Mouse (Mus musculus) intestine, postnatal 0 days (tissue): ENCODE data around the gene Prkar2a. TPM values are rescaled to one million over a fixed set of nuclear protein-coding genes. Genes with fewer than 3 reads are reported as not detected.

ENCODE experiments used
- ATAC-seq: fragments of 200-750 bp; cut with Nextera tagmentation; 2 replicates; pipeline ENCODE4 v1.8.0; 2017; ENCODE audit warnings: mild to moderate bottlenecking, moderate TSS enrichment, moderate library complexity
- H3K27ac ChIP-seq: fragments of 300-500 bp; sonication (generic); 2 replicates; pipeline ENCODE4 v1.5.1; 2014; ENCODE audit warnings: mild to moderate bottlenecking, low read depth, low read length, moderate library complexity
- H3K27me3 ChIP-seq: fragments of 300-500 bp; sonication (generic); replicated peaks from 2 replicates; pipeline ENCODE4 v1.6.1; 2014; ENCODE audit warnings: low read length, mixed read lengths; ENCODE audit not compliant: control insufficient read depth, insufficient read depth
- H3K36me3 ChIP-seq: fragments of 300-500 bp; sonication (generic); 2 replicates; pipeline ENCODE4 v1.6.1; 2014; ENCODE audit warnings: mild to moderate bottlenecking, moderate library complexity; ENCODE audit not compliant: control insufficient read depth, insufficient read depth
- H3K4me1 ChIP-seq: fragments of 300-500 bp; sonication (generic); replicated peaks from 2 replicates; pipeline ENCODE4 v1.6.1; 2014; ENCODE audit warnings: antibody characterized with exemption, low read length, mixed read lengths; ENCODE audit not compliant: control insufficient read depth, insufficient read depth
- H3K4me2 ChIP-seq: fragments of 300-500 bp; sonication (generic); replicated peaks from 2 replicates; pipeline ENCODE4 v1.6.1; 2014; ENCODE audit warnings: low read depth, mild to moderate bottlenecking, moderate library complexity
- H3K4me3 ChIP-seq: fragments of 300-500 bp; sonication (generic); 2 replicates; pipeline ENCODE4 v1.5.1; 2014; ENCODE audit warnings: low read depth, low read length
- H3K9ac ChIP-seq: fragments of 300-500 bp; sonication (generic); 2 replicates; pipeline ENCODE4 v1.6.1; 2014; ENCODE audit warnings: mild to moderate bottlenecking, low read depth, low read length
- H3K9me3 ChIP-seq: fragments of 300-500 bp; sonication (generic); 2 replicates; pipeline ENCODE4 v1.6.1; 2016; ENCODE audit warnings: mixed run types; ENCODE audit not compliant: control insufficient read depth
- CTCF ChIP-seq: sonication (generic); IDR thresholded peaks from 2 replicates; pipeline ENCODE4 v1.5.1; 2016; ENCODE audit warnings: low read depth, mild to moderate bottlenecking, control low read depth, antibody characterized with exemption, moderate library complexity
- WGBS: fragments of 180-500 bp; shearing (Covaris S2); extraction: QIAGEN DNeasy Blood & Tissue Kit; methylation state at CpG from one replicate; pipeline ENCODE4 v1.1.7; 2014; 5-methylcytosine and 5-hydroxymethylcytosine counted together
- microRNA-seq: library from miRNA; unstranded; fragments of <30 nt; microRNA quantifications from one replicate; pipeline ENCODE4, GENCODE M21; 2016
- polyA plus RNA-seq: library from polyadenylated mRNA; unstranded; fragments of >200 nt; fragmentation: Nextera tagmentation; extraction: Ambion mirVana; gene quantifications from 2 replicates; pipeline ENCODE4 v1.2.1, GENCODE M21; 2015

The Prkar2a gene
- polyA plus RNA-seq, 1 experiment from 2014 or later: 28.3 TPM

DNA sequence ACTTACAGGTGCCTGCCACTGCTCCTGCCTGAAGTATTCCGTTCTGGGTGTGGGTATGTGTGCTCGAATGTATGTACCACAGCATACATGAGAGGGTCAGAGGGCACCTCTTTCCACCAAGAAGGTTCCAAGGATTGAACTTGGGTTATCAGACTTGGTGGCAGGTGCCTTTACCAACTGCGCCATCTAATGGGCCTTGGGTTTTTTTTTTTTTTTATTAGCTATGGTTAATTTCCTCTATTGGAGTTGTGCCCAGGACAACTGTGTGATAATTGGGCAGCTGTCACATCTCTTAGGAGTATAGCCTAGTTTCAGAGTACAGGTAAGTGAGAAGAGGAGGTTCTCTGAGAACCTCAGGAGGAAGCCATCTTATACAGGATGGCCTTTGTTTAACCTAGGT lies 110.5 kb downstream of the Prkar2a start:
- H3K4me3 ChIP-seq: no peak overlapping the region
- peak; percentile 50 for TF ChIP-seq CTCF
- H3K27ac ChIP-seq: peak overlapping the region; percentile 23
- 0 out of 2 replicates have a peak, but pooled peaks cover 13% of the 10 kb centered on the region for H3K4me1 ChIP-seq
- no peak overlapping the region for H3K4me2 ChIP-seq
- no peak overlapping the region for H3K9ac ChIP-seq
- ATAC-seq: no peak
- H3K36me3 ChIP-seq: peaks cover 49% of the 10 kb centered on the region
- no peaks in the 10 kb centered on the region for H3K27me3 ChIP-seq
- no peaks in the 10 kb centered on the region for H3K9me3 ChIP-seq
- WGBS: 55% methylated on average over 3 of the region's 3 CpGs

Small RNAs within 50 kb of the gene (microRNA-seq; reads per million reads assigned to microRNA genes)
- not detected for gene Gm26298

Other genes starting within 250 kb of the Prkar2a start
- 29.4 and 30.2 TPM in 2 replicates for gene Ccdc71, start 228.8 kb upstream of the Prkar2a start, polyA plus RNA-seq
- gene Klhdc8b, start 227.7 kb upstream of the Prkar2a start, polyA plus RNA-seq: 24.2 and 24.8 TPM in 2 replicates
- 8.9 and 10.1 TPM in 2 replicates for gene Lamb2, start 209.6 kb upstream of the Prkar2a start, polyA plus RNA-seq
- 17.2 and 17.6 TPM in 2 replicates for gene Usp19, start 198.7 kb upstream of the Prkar2a start, polyA plus RNA-seq
- 66.4 and 74.7 TPM in 2 replicates for gene Qars, start 181.6 kb upstream of the Prkar2a start, polyA plus RNA-seq
- gene Qrich1, start 172.5 kb upstream of the Prkar2a start, polyA plus RNA-seq: 46.8 and 48.7 TPM in 2 replicates
- 50.6 and 50.7 TPM in 2 replicates for gene Impdh2, start 129.0 kb upstream of the Prkar2a start, polyA plus RNA-seq
- 47.9 and 53.4 TPM in 2 replicates for gene Ndufaf3, start 121.9 kb upstream of the Prkar2a start, polyA plus RNA-seq
- 36.7 and 38.3 TPM in 2 replicates for gene Dalrd3, start 119.4 kb upstream of the Prkar2a start, polyA plus RNA-seq
- gene Wdr6, start 110.6 kb upstream of the Prkar2a start, polyA plus RNA-seq: 16.7 and 16.8 TPM in 2 replicates
- 2.8 and 2.9 TPM in 2 replicates for gene P4htm, start 91.6 kb upstream of the Prkar2a start, polyA plus RNA-seq
- gene Arih2, start 39.9 kb upstream of the Prkar2a start, polyA plus RNA-seq: 22.6 and 25.1 TPM in 2 replicates
- 159 TPM in 2 replicates for gene Slc25a20, start 27.2 kb upstream of the Prkar2a start, polyA plus RNA-seq
- gene Ip6k2, start 94.5 kb downstream of the Prkar2a start, polyA plus RNA-seq: 28.1 and 31.4 TPM in 2 replicates
- gene Nckipsd, start 119.1 kb downstream of the Prkar2a start, polyA plus RNA-seq: 5.4 and 6.8 TPM in 2 replicates
- gene Celsr3, start 137.0 kb downstream of the Prkar2a start, polyA plus RNA-seq: 0.40 and 0.93 TPM in 2 replicates
- gene Slc26a6, start 164.0 kb downstream of the Prkar2a start, polyA plus RNA-seq: 70.8 and 99.5 TPM in 2 replicates
- gene Tmem89, start 225.3 kb downstream of the Prkar2a start, polyA plus RNA-seq: 0.21 TPM in 1 of 2 replicates, not detected in the other
- 557 and 585 TPM in 2 replicates for gene Uqcrc1, start 247.3 kb downstream of the Prkar2a start, polyA plus RNA-seq